Mouse (Mus musculus) intestine, embryonic 14.5 days (tissue): ENCODE measurements at regions not wholly inside any gene's neighbourhood (a gene's known extent, or its start where the extent isn't known, plus 50 kb on each side); places are given as distances from the start of the nearest gene placed in this dataset.
A peak's percentile ranks its signal among the peaks of the same experiment; 100 is the strongest.

Source experiments
- ATAC-seq: fragments of 200-750 bp; cut with Nextera tagmentation; replicated peaks from 2 replicates; pipeline ENCODE4 v1.8.0; 2017; ENCODE audit warnings: low read depth, moderate number of reproducible peaks, moderate TSS enrichment, moderate library complexity; ENCODE audit not compliant: low FRiP score, low TSS enrichment
- DNase-seq: peaks from one replicate; pipeline ENCODE4 v3.0.0-alpha.2; 2018; ENCODE audit warnings: low spot score
- H3K27ac ChIP-seq: fragments of 300-500 bp; sonication (generic); 2 replicates; pipeline ENCODE4 v1.5.1; 2014; ENCODE audit warnings: low read depth, mild to moderate bottlenecking, control low read depth
- H3K27me3 ChIP-seq: fragments of 300-500 bp; sonication (generic); replicated peaks from 2 replicates; pipeline ENCODE4 v1.6.1; 2014; ENCODE audit warnings: low read length, control low read depth; ENCODE audit not compliant: control insufficient read depth, insufficient read depth
- H3K36me3 ChIP-seq: fragments of 300-500 bp; sonication (generic); 2 replicates; pipeline ENCODE4 v1.6.1; 2014; ENCODE audit warnings: low read length, control low read depth; ENCODE audit not compliant: control insufficient read depth, insufficient read depth
- H3K4me1 ChIP-seq: fragments of 300-500 bp; sonication (generic); replicated peaks from 2 replicates; pipeline ENCODE4 v1.6.1; 2014; ENCODE audit warnings: low read length, control low read depth, mixed read lengths; ENCODE audit not compliant: control insufficient read depth, insufficient read depth
- H3K4me2 ChIP-seq: fragments of 300-500 bp; sonication (generic); 2 replicates; pipeline ENCODE4 v1.6.1; 2014; ENCODE audit warnings: low read length
- H3K4me3 ChIP-seq: fragments of 300-500 bp; sonication (generic); 2 replicates; pipeline ENCODE4 v1.5.1; 2014; ENCODE audit warnings: low read depth, low read length, control low read depth, mixed read lengths
- H3K9ac ChIP-seq: fragments of 300-500 bp; sonication (generic); 2 replicates; pipeline ENCODE4 v1.6.1; 2014; ENCODE audit warnings: mild to moderate bottlenecking, low read length
- H3K9me3 ChIP-seq: fragments of 300-500 bp; sonication (generic); 2 replicates; pipeline ENCODE4 v1.6.1; 2016; ENCODE audit warnings: low read length, control low read depth; ENCODE audit not compliant: control insufficient read depth
- WGBS: fragments of 180-500 bp; shearing (Covaris S2); extraction: QIAGEN DNeasy Blood & Tissue Kit; methylation state at CpG from one replicate; pipeline ENCODE4 v1.1.7; 2014; 5-methylcytosine and 5-hydroxymethylcytosine counted together

GRCm38 (mm10) chr10:15321480-15321879 is 603.5 kb upstream of the Gje1 start:
- Histone ChIP-seq H3K4me2 (no peak overlapping the region), H3K36me3 (no peaks in the 10 kb centered on the region), H3K27ac (no peak overlapping the region), H3K9ac (no peak overlapping the region), H3K4me3 (no peak overlapping the region), H3K27me3 (no peaks in the 10 kb centered on the region), H3K4me1 (no peaks in the 10 kb centered on the region), H3K9me3 (no peaks in the 10 kb centered on the region)
- DNase-seq (no peak), ATAC-seq (no peak)

DNA sequence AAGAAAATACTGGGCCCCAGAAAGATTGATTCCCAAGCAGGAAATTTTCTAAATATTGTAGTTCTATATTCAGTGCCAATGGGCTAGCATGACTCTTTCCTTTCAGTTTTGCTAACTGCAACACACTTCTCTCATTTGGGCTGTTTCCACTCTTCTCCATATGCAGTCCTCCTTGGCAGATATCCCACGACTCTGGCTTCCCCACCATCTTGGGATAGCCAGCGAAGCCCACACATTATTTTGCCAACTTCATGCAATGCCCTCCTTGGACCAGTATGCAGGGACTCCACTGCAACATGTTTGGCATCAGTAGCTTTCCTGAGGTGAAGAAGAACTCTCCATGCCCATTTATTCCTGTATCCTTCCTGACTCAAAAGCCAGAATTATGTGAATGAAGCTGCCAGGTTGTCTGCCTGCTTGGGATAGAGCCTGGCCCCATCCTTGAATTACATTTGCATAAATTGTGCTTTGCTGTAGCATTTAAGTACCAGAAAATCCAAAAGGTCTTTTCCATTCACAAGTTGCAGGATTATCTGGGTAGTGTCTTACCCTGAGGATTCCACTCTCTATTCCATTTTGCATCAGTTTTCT is 599.1 kb upstream of the Gje1 start:
- DNase-seq = no peak
- H3K4me2 ChIP-seq = no peak overlapping the region
- no peaks in the 10 kb centered on the region for H3K36me3 ChIP-seq

GRCm38 (mm10) chr10:15310650-15311049 is 592.6 kb upstream of the Gje1 start:
- no peak for ATAC-seq
- H3K4me3 ChIP-seq = no peak overlapping the region
- H3K9me3 ChIP-seq = no peaks in the 10 kb centered on the region
- DNase-seq = no peak
- no peaks in the 10 kb centered on the region for H3K36me3 ChIP-seq
- no peaks in the 10 kb centered on the region for H3K4me1 ChIP-seq
- no peaks in the 10 kb centered on the region for H3K27me3 ChIP-seq
- H3K27ac ChIP-seq = no peak overlapping the region
- no peak overlapping the region for H3K4me2 ChIP-seq
- no peak overlapping the region for H3K9ac ChIP-seq
- 76% methylated on average over 2 of the region's 2 CpGs for WGBS

More for the DNA sequence above, 599.1 kb upstream of the Gje1 start:
- Histone ChIP-seq H3K4me3 (no peak overlapping the region), H3K9me3 (no peaks in the 10 kb centered on the region), H3K9ac (no peak overlapping the region), H3K27me3 (no peaks in the 10 kb centered on the region), H3K4me1 (no peaks in the 10 kb centered on the region), H3K27ac (no peak overlapping the region)
- 71% methylated on average over 2 of the region's 2 CpGs for WGBS
- ATAC-seq = no peak

- Histone ChIP-seq H3K9ac (no peak overlapping the region), H3K9me3 (no peaks in the 10 kb centered on the region), H3K4me2 (no peak overlapping the region), H3K4me3 (no peak overlapping the region), H3K27ac (no peak overlapping the region), H3K4me1 (no peaks in the 10 kb centered on the region), H3K36me3 (no peaks in the 10 kb centered on the region), H3K27me3 (no peaks in the 10 kb centered on the region)
- DNase-seq (no peak), ATAC-seq (no peak)
- 65% methylated on average over 3 of the region's 3 CpGs for WGBS
Observed at GRCm38 (mm10) chr10:15305811-15306473, 587.9 kb upstream of the Gje1 start.

- H3K27ac ChIP-seq = no peak overlapping the region
- no peak overlapping the region for H3K4me3 ChIP-seq
- DNase-seq = peak; percentile 86
- WGBS = 41% methylated on average over 8 of the region's 8 CpGs
- H3K9ac ChIP-seq = no peak overlapping the region
- H3K27me3 ChIP-seq = no peaks in the 10 kb centered on the region
- H3K4me2 ChIP-seq = peak overlapping the region; percentile 29; the same call in 1 of the 2 replicates
- 0 out of 2 replicates have a peak, but pooled peaks cover 3% of the 10 kb centered on the region for H3K4me1 ChIP-seq
- H3K36me3 ChIP-seq = no peaks in the 10 kb centered on the region
- ATAC-seq = no peak; the same call in 1 of the 2 replicates
- H3K9me3 ChIP-seq = no peaks in the 10 kb centered on the region
Observed at GRCm38 (mm10) chr10:15300199-15301085, 582.4 kb upstream of the Gje1 start.

GRCm38 (mm10) chr10:15299331-15300198 is 581.6 kb upstream of the Gje1 start:
- WGBS = 51% methylated on average over 11 of the region's 11 CpGs
- no peaks in the 10 kb centered on the region for H3K36me3 ChIP-seq
- no peak overlapping the region for H3K9ac ChIP-seq
- no peaks in the 10 kb centered on the region for H3K27me3 ChIP-seq
- H3K27ac ChIP-seq = no peak overlapping the region
- no peaks in the 10 kb centered on the region for H3K9me3 ChIP-seq
- ATAC-seq (no peak), DNase-seq (no peak)
- no peak overlapping the region for H3K4me3 ChIP-seq
- H3K4me2 ChIP-seq = no peak overlapping the region
- 0 out of 2 replicates have a peak, but pooled peaks cover 3% of the 10 kb centered on the region for H3K4me1 ChIP-seq

GRCm38 (mm10) chr10:15297257-15297656 is 579.2 kb upstream of the Gje1 start:
- Histone ChIP-seq H3K4me1 (0 out of 2 replicates have a peak, but pooled peaks cover 3% of the 10 kb centered on the region), H3K27ac (no peak overlapping the region), H3K4me2 (no peak overlapping the region), H3K4me3 (no peak overlapping the region), H3K27me3 (no peaks in the 10 kb centered on the region), H3K9me3 (no peaks in the 10 kb centered on the region), H3K9ac (no peak overlapping the region), H3K36me3 (no peaks in the 10 kb centered on the region)
- ATAC-seq (no peak), DNase-seq (no peak)
- 92% methylated on average over 2 of the region's 2 CpGs for WGBS

GRCm38 (mm10) chr10:15294125-15294524 is 576.1 kb upstream of the Gje1 start:
- no peak overlapping the region for H3K4me2 ChIP-seq
- no peaks in the 10 kb centered on the region for H3K9me3 ChIP-seq
- no peak overlapping the region for H3K27ac ChIP-seq
- ATAC-seq (no peak), DNase-seq (no peak)
- H3K9ac ChIP-seq = no peak overlapping the region
- no peaks in the 10 kb centered on the region for H3K27me3 ChIP-seq
- H3K4me1 ChIP-seq = no peaks in the 10 kb centered on the region
- WGBS = 60% methylated on average over 1 of the region's 1 CpGs
- H3K36me3 ChIP-seq = no peaks in the 10 kb centered on the region
- no peak overlapping the region for H3K4me3 ChIP-seq
